ENCODE assay signal across 8 mouse cellular contexts in the genomic region with DNA sequence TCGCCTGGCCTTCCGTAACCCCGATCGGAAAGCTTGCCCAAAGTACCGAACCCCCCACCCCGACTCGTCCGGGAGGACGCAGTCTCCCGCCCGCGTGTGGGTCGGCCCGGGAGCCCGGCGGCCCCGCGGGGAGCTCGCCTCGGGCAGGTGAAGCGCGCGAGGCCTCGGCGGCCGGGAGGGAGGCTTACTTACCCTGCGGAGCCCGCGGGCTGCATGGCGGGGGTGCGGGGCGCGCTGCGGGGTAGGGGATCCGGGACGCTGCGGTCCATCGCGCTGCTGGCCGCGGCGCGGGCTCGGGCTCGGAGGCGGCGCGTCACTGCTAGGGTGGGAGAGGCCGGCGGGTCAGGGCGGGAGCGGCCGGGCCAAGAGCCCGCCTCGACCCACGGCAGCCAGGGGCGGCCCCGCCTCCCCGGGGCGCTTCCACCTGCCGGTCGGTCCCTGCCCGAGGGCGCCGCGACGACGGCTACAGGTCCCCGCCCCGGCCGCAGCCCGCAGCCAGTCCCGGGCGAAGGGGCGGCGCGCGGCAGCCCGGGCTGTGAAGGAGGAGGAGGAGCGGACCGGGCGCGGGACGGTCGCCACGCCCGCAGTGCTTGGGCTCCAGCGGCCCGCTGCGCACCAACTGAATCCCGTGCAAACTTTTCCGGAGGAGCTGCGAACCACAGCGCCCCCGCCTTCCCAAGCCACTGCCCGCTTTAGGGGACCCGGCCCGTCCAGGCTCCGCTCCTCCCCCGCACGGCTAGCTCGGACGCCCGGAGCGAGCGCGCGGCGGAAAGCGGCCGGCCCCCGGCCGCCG. TPM values are rescaled to one million over a fixed set of nuclear protein-coding genes. Genes with fewer than 3 reads are reported as not detected.
DNase-seq lines count a peak whose midpoint lies in the region; ATAC-seq lines count a peak whose summit lies in the region.

No protein-coding gene starts in this region.

- under 1% methylated on average over 89 of the region's 114 CpGs for WGBS in hindbrain, embryonic 14.5 days

- peak overlapping the region; percentile 26; the same call in 1 of the 2 replicates for H3K27ac ChIP-seq in hindbrain, embryonic 14.5 days

- H3K9me3 ChIP-seq in hindbrain, embryonic 14.5 days (ENCODE audit: control insufficient read depth, low read length) = no peaks in the 10 kb centered on the region

- DNase-seq in Muller cell, postnatal 12 days (ENCODE audit: inconsistent ontology term) = peak; percentile 92
- DNase-seq in cerebellum, adult 9-11 months = peak; percentile 42
- peak; percentile 71 for DNase-seq in gastrocnemius, adult 18-20 months (ENCODE audit: low spot score)
- DNase-seq in hindbrain, embryonic 14.5 days (ENCODE audit: low spot score) = peak; percentile 47
- peak; percentile 18 to 39 for DNase-seq in left cerebral cortex, adult 18-20 months (ENCODE audit: low spot score in 2 of 2)
- peak; percentile 89 for DNase-seq in lung, postnatal 36 days
- peak; percentile 80 for DNase-seq in retina, postnatal 1 day
- DNase-seq in thymus, postnatal 4 days = peak; percentile 67

- H3K4me2 ChIP-seq in hindbrain, embryonic 14.5 days (replicated peaks) = peak overlapping the region; percentile 80

- H3K27me3 ChIP-seq in hindbrain, embryonic 14.5 days (ENCODE audit: control insufficient read depth, insufficient read depth, low read length) = peaks cover 27% of the 10 kb centered on the region

- no peaks in the 10 kb centered on the region for H3K36me3 ChIP-seq in hindbrain, embryonic 14.5 days (replicated peaks; ENCODE audit: control insufficient read depth, insufficient read depth)

- H3K4me3 ChIP-seq in hindbrain, embryonic 14.5 days (replicated peaks; ENCODE audit: low read length) = peak overlapping the region; percentile 71

- 0 out of 2 replicates have a peak, but pooled peaks cover 7% of the 10 kb centered on the region for H3K4me1 ChIP-seq in hindbrain, embryonic 14.5 days (replicated peaks; ENCODE audit: control insufficient read depth, insufficient read depth, low read length)

- H3K9ac ChIP-seq in hindbrain, embryonic 14.5 days = peak overlapping the region; percentile 61

- ATAC-seq in hindbrain, embryonic 14.5 days (ENCODE audit: low FRiP score) = peak; percentile 86

RNA-seq across cellular contexts. Expression of a gene that starts 0.8 kb away (rescaled TPM):
- total RNA-seq in gastrocnemius, adult 18-20 months (2021) = 1 to 10 TPM; 5.5 to 8.8 TPM
- polyA plus RNA-seq in hindbrain, embryonic 14.5 days (2014; fragmentation: Nextera tagmentation; extraction: Ambion mirVana) = 4.3 and 4.5 TPM in 2 replicates
- total RNA-seq in left cerebral cortex, adult 18-20 months (2021) = 1 to 10 TPM; 6.3 to 7.3 TPM

Comparison
In these comparisons a context has a peak if more than half of its experiments do, and no peak if none do; other contexts are left out.
1. Peak in every context shown above with its lines: DNase-seq, ATAC-seq, H3K4me3 ChIP-seq and H3K27ac ChIP-seq.
2. DNase-seq: peak in every context shown above with its lines; median percentile 92 in Muller cell, postnatal 12 days; 89 in lung, postnatal 36 days; 80 in retina, postnatal 1 day; 71 in gastrocnemius, adult 18-20 months; 67 in thymus, postnatal 4 days; 47 in hindbrain, embryonic 14.5 days; 42 in cerebellum, adult 9-11 months; 28 in left cerebral cortex, adult 18-20 months.